Mouse (Mus musculus) lung, postnatal 36 days (tissue): ENCODE measurements around the gene Rrp8.

Experiments
- DNase-seq: peaks from one replicate; pipeline ENCODE4 v3.0.0; 2022; ENCODE audit warnings: mixed read lengths

Rrp8 gene

DNA sequence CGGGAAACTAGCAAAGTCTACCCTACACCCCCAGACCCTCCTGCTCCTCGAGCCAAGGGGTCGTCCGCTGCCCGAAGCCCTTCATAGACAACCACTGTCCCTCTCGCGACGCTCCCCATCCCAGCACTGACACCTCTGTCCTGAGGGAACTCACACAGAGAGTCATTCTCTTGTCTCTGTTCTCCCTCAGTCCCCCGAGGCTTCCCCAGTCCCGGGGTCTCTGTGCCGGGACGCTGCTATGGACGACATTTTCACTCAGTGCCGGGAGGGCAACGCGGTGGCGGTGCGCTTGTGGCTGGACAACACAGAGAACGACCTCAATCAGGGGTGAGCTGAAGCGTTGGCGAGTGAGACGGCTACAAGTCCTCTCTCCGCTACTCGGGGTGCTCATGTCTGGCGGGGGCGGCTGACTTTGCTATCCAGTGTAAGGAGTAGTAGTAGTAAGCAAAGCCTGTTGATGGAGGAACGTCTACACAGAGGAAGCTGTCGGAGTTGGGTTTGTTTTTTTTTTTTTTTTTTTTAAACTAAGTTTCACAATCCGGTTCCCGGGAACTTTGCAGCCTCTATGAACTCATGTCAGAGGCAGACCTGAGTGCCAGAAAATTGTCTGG, at the start of gene Rrp8:
Gene Rrp8 (minus strand): TSS at position 475 of the 611 bp plus-strand sequence.
- DNase-seq = peak; percentile 52

DNA sequence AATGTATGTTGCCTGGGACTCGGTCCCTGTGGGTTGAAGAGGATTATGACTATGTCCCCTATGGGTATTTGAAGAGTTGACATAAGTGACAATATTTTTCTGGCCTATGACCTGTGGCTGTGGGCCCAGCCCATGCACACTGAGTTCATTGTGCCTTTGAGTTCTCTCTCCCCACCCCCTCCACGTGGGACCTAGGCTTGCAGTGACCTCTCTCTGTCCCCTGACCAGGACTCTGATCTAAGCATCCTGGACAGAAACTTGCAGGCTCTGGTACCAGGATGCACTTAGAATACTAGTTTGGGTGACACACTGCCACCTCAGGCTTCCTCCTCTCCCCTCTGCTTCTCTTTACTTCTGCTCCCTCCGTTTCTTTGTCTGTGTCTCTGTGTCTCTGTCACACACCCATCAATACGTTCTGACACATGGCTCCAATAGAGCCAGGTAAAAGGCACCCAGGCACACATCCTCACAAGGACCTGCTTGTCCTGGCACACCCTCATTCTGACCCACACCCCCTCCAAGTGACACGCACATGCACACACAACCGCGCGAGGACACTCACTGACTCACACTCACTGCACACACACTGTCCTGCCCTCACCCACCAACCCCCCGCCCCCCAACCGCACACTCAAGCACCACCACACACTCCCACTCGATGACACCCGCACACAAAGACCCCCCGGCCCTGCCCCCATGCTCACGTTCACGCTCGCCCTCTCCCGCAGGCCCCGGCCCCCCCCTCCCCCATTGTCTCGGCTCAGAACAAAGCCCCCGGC, 49.5 kb upstream of the Rrp8 start:
- no peak for DNase-seq

GRCm38 (mm10) chr7:105784556-105784955, 47.4 kb upstream of the Rrp8 start:
- DNase-seq = no peak

- no peak for DNase-seq
Measured at GRCm38 (mm10) chr7:105783861-105784260, 46.7 kb upstream of the Rrp8 start.

GRCm38 (mm10) chr7:105778553-105779265, 41.5 kb upstream of the Rrp8 start:
- peak; percentile 70 for DNase-seq

- peak; percentile 63 for DNase-seq
Measured at GRCm38 (mm10) chr7:105777797-105778552, 40.8 kb upstream of the Rrp8 start.

GRCm38 (mm10) chr7:105777316-105777715, 40.1 kb upstream of the Rrp8 start:
- no peak for DNase-seq

- DNase-seq = no peak
Measured at GRCm38 (mm10) chr7:105776026-105776425, 38.8 kb upstream of the Rrp8 start.

- DNase-seq = no peak
Measured at GRCm38 (mm10) chr7:105774661-105775060, 37.5 kb upstream of the Rrp8 start.

GRCm38 (mm10) chr7:105773041-105773440, 35.9 kb upstream of the Rrp8 start:
- no peak for DNase-seq

DNA sequence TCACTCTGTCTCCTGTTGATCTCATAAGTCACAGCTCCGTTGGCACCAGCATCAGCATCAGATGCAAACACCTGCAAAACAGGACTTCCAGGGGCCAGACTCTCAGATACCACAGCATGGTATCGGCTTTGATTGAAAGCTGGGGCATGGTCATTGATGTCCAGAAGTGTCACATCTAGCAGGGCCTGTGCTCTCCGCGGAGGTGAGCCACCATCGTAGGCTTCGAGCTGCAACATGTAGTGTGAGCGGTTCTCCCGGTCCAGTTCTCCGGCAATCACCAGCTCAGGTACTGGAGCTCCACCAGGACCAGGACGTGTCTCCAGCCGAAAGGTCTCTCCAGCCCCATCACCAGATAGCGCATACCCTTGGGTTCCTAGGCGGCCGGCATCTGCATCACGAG, 35.1 kb upstream of the Rrp8 start:
- no peak for DNase-seq

- DNase-seq = no peak
Measured at GRCm38 (mm10) chr7:105769959-105770358, 32.8 kb upstream of the Rrp8 start.

- DNase-seq = peak; percentile 33
Measured at GRCm38 (mm10) chr7:105767729-105768165, 30.6 kb upstream of the Rrp8 start.

DNA sequence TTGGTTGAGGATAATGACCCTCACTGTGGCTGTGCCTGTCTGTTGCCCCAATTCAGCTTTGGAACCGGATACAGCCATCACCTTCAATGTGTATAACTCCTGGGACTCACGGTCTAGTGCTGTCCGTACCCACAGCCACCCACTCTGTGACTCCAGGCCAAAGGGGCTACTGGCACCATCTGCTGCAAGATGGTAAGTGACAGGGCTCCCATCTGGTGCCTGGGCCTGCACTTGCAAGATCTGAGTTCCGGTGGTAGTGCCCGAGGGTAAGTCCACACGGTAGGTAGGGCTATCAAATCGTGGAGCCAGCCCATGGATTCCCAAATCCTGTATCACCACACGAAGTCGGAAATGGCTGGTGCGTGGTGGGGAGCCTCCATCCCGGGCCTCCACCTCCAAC, 27.1 kb upstream of the Rrp8 start:
- no peak for DNase-seq

- no peak for DNase-seq
Measured at GRCm38 (mm10) chr7:105762517-105763270, 25.5 kb upstream of the Rrp8 start.

- DNase-seq = no peak
Measured at GRCm38 (mm10) chr7:105761813-105762484, 24.8 kb upstream of the Rrp8 start.

- DNase-seq = no peak
Measured at GRCm38 (mm10) chr7:105753281-105753680, 16.1 kb upstream of the Rrp8 start.

DNA sequence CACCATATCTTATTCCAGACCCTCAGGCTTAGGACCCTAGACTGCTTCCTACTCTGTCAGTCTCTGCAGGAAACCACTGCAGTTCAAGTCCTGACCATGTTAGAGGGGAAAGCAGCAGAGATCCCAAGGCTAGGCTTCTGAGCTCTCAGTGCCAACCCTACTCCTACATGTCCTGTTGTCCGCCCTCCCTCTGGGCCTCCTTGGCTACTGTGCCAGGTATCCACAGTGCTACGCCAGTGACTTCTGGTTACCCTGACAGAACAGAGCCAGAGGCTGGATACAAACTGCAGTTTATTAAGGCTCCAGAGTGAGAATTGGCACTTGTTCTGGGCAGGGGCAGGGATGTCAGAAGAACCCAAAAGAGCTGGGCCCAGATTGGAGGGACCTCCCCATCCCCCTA, 15.5 kb upstream of the Rrp8 start:
- DNase-seq = no peak

- DNase-seq = peak; percentile 97
Measured at GRCm38 (mm10) chr7:105751491-105752433, 14.6 kb upstream of the Rrp8 start, which contains the start of gene Tpp1. Tpp1 (minus strand) TSS chr7:105752235.

DNA sequence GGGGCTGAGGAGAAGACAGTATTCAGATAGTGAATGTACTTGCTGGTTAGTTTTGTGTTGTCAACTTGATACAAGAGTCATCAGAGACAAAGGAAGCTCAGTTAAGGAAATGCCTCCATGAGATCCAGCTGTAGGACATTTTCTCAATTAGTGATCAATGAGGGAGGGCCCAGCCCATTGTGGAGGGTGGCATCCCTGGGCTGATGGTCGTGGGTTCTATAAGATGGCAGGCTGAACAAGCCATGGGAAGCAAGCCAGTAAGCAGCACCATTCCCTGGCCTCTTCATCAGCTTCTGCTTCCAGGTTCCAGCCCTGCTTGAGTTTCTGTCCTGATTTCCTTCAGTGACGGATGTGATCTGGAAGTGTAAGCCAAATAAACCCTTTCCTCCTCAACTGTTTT, 10.6 kb upstream of the Rrp8 start:
- no peak for DNase-seq
